26 mouse cellular contexts compared by ENCODE assay signal in genomic region chr6:124408355-124408754, GRCm38 (mm10).
"Had no signal": no experiment of that assay in that cellular context is flagged by ENCODE, and none has a peak within 500 bp of the region (broad histone marks: within the 10 kb centered on the region; RNA-seq: fewer than 3 reads in every experiment).

No protein-coding gene starts in this region.

- H3K4me2 ChIP-seq: heart, embryonic 11.5 days; heart, embryonic 13.5 days; heart, embryonic 15.5 days; hindbrain, embryonic 13.5 days; hindbrain, embryonic 15.5 days; kidney, embryonic 15.5 days; limb, embryonic 13.5 days; limb, embryonic 15.5 days; liver, embryonic 12.5 days had no signal

- H3K27me3 ChIP-seq: heart, embryonic 13.5 days; heart, embryonic 15.5 days; hindbrain, embryonic 13.5 days; hindbrain, embryonic 15.5 days; kidney, embryonic 15.5 days; limb, embryonic 13.5 days; limb, embryonic 15.5 days; liver, embryonic 12.5 days had no signal

- DNase-seq: forebrain, postnatal 0 days; gastrocnemius, postnatal 14 days; gastrocnemius, postnatal 36 days; heart, adult 18-20 months; heart, postnatal 14 days; heart, postnatal 36 days; kidney, adult 11 months; kidney, adult 2 months; kidney, adult 9 months; kidney, postnatal 14 days; kidney, postnatal 36 days; layer of hippocampus, adult 9-11 months; layer of hippocampus, postnatal 36 days; left cerebral cortex, postnatal 4 days had no signal

- H3K9me3 ChIP-seq: heart, embryonic 13.5 days; heart, embryonic 15.5 days; hindbrain, embryonic 13.5 days; hindbrain, embryonic 15.5 days; kidney, embryonic 15.5 days; limb, embryonic 13.5 days; limb, embryonic 15.5 days; liver, embryonic 12.5 days had no signal

- H3K9ac ChIP-seq: forebrain, postnatal 0 days; heart, embryonic 13.5 days; heart, embryonic 15.5 days; hindbrain, embryonic 13.5 days; hindbrain, embryonic 15.5 days; kidney, embryonic 15.5 days; limb, embryonic 13.5 days; limb, embryonic 15.5 days; liver, embryonic 12.5 days had no signal

- H3K4me3 ChIP-seq: heart, embryonic 13.5 days; heart, embryonic 15.5 days; hindbrain, embryonic 13.5 days; hindbrain, embryonic 15.5 days; kidney, embryonic 15.5 days; limb, embryonic 13.5 days; limb, embryonic 15.5 days; liver, embryonic 12.5 days had no signal

- H3K27ac ChIP-seq: heart, embryonic 13.5 days; heart, embryonic 15.5 days; hindbrain, embryonic 13.5 days; hindbrain, embryonic 15.5 days; hindbrain, postnatal 0 days; kidney, embryonic 15.5 days; kidney, postnatal 0 days; limb, embryonic 13.5 days; limb, embryonic 15.5 days; liver, embryonic 12.5 days had no signal

- H3K4me1 ChIP-seq: kidney, embryonic 15.5 days; limb, embryonic 15.5 days had no signal

- ATAC-seq: forebrain, postnatal 0 days; hindbrain, postnatal 0 days; intestine, embryonic 16.5 days; liver, embryonic 12.5 days had no signal
